Mouse (Mus musculus) ovary, postnatal 14 days (tissue): ENCODE measurements at regions not wholly inside any gene's neighbourhood (a gene's known extent, or its start where the extent isn't known, plus 50 kb on each side); places are given as distances from the start of the nearest gene placed in this dataset.

Experiments used
- DNase-seq: peaks from one replicate; pipeline ENCODE4 v3.0.0; 2022; ENCODE audit warnings: low spot score

- no peak for DNase-seq
Observed at GRCm38 (mm10) chr11:31282136-31282535, 87.7 kb downstream of the Stc2 start.

GRCm38 (mm10) chr11:31248467-31248866 lies 66.2 kb upstream of the Gm17332 start:
- DNase-seq, result peak; percentile 72
